Mouse (Mus musculus): ENCODE results near the gene Wipf2. TPM values are rescaled to one million over a fixed set of nuclear protein-coding genes. Genes with fewer than 3 reads are reported as not detected.

Wipf2 gene
- total RNA-seq (2023): 45.4 TPM

GRCm38 (mm10) chr11:98863028-98863750 lies at the start of gene Wipf2:
Wipf2 (plus strand) TSS chr11:98863638.

GRCm38 (mm10) chr11:98836651-98837141 lies 26.7 kb upstream of the Wipf2 start, which contains the start of gene Rapgefl1:
Rapgefl1 (plus strand) TSS chr11:98836785.

GRCm38 (mm10) chr11:98907437-98908173 lies 44.2 kb downstream of the Wipf2 start, which contains the start of gene Cdc6:
Cdc6 (plus strand) TSS chr11:98907801.

GRCm38 (mm10) chr11:98927438-98928076 lies 64.1 kb downstream of the Wipf2 start, which contains the start of gene Rara:
Rara (plus strand) TSS chr11:98927818.

Other genes with a start within 250 kb of the Wipf2 start
- 28.9 TPM for gene Gm12355, start 238.0 kb upstream of the Wipf2 start, total RNA-seq (2023)
- not detected for gene Gsdma3, start 237.3 kb upstream of the Wipf2 start, total RNA-seq (2023)
- not detected for gene Gsdma2, start 216.9 kb upstream of the Wipf2 start, total RNA-seq (2023)
- not detected for gene Gsdma, start 199.3 kb upstream of the Wipf2 start, total RNA-seq (2023)
- 74.1 TPM for gene Psmd3, start 181.1 kb upstream of the Wipf2 start, total RNA-seq (2023)
- not detected for gene Csf3, start 162.4 kb upstream of the Wipf2 start, total RNA-seq (2023)
- gene Med24, start 134.2 kb upstream of the Wipf2 start, total RNA-seq (2023): 67.4 TPM
- gene Thra, start 123.0 kb upstream of the Wipf2 start, total RNA-seq (2023): 48.1 TPM
- 4.7 TPM for gene Nr1d1, start 88.3 kb upstream of the Wipf2 start, total RNA-seq (2023)
- gene Msl1, start 68.1 kb upstream of the Wipf2 start, total RNA-seq (2023): 99.1 TPM
- gene Casc3, start 58.7 kb upstream of the Wipf2 start, total RNA-seq (2023): 96.9 TPM
- 0.77 TPM for gene Rapgefl1, start 26.9 kb upstream of the Wipf2 start, total RNA-seq (2023)
- 1.2 TPM for gene Cdc6, start 44.2 kb downstream of the Wipf2 start, total RNA-seq (2023)
- 96.5 TPM for gene Rara, start 64.2 kb downstream of the Wipf2 start, total RNA-seq (2023)
- not detected for gene Gjd3, start 119.4 kb downstream of the Wipf2 start, total RNA-seq (2023)
- 7.3 TPM for gene Top2a, start 160.6 kb downstream of the Wipf2 start, total RNA-seq (2023)
- 155 TPM for gene Igfbp4, start 177.6 kb downstream of the Wipf2 start, total RNA-seq (2023)
- not detected for gene Tns4, start 225.7 kb downstream of the Wipf2 start, total RNA-seq (2023)